Mouse (Mus musculus) heart, adult 2 months (tissue): ENCODE results near the gene Usp30.

Source experiments
- CTCF ChIP-seq: fragments of 200-600 bp; IDR thresholded peaks from 2 replicates; pipeline ENCODE4 v1.8.1; 2022; ENCODE audit warnings: antibody characterized with exemption, mild to moderate bottlenecking, moderate library complexity
- POLR2A ChIP-seq: fragments of 200-500 bp; IDR thresholded peaks from 2 replicates; pipeline ENCODE4 v1.6.1; 2011; ENCODE audit warnings: mild to moderate bottlenecking, low read depth, low read length, control low read depth; ENCODE audit not compliant: insufficient read depth

DNA sequence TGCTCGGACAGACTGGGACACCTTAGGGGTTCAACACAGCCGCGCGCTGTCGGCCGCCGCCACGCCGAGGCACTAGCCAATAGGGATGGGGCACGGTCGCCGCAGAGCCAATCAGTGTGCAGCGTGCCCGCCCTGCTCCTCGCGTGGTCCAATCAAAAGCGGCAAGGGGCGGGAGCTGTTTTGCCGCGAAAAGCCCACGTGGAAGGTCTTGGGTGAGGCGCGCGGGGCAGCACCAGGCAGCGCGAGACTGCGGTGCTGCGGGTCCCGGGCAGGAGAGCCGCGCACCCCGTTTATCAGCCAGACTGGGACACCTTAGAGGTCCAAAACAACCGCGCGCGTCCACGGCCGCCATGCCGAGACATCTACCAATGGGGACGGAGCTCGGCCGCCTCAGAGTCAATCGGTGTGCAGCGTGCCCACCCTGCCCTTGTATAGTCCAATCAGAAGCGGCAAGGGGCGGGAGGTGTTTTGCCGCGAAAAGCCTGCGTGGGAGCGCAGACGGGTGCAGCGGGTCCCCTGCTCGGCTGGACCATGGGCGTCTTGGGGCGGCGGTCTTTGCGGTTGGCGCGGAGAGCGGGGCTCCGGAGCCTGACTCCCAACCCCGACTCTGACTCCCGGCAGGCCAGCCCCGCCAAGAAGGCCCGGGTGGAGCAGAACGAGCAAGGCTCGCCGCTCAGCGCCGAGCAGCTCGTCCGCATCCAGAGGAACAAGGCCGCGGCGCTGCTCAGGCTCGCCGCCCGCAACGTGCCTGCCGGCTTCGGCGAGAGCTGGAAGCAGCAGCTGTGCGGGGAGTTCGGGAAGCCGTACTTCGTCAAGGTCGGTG is 65.6 kb downstream of the Usp30 start:
- TF ChIP-seq CTCF (no peak), POLR2A (no peak)
